Mouse (Mus musculus): Measurements from ENCODE around the gene B4galt2. TPM values are rescaled to one million over a fixed set of nuclear protein-coding genes. Genes with fewer than 3 reads are reported as not detected.
A peak's percentile ranks its signal among the peaks of the same experiment; 100 is the strongest.

The B4galt2 gene
- polyA plus RNA-seq (2012; ENCODE audit: insufficient read depth, insufficient read length, low replicate concordance, missing spikeins) = not detected in 2 replicates

DNA sequence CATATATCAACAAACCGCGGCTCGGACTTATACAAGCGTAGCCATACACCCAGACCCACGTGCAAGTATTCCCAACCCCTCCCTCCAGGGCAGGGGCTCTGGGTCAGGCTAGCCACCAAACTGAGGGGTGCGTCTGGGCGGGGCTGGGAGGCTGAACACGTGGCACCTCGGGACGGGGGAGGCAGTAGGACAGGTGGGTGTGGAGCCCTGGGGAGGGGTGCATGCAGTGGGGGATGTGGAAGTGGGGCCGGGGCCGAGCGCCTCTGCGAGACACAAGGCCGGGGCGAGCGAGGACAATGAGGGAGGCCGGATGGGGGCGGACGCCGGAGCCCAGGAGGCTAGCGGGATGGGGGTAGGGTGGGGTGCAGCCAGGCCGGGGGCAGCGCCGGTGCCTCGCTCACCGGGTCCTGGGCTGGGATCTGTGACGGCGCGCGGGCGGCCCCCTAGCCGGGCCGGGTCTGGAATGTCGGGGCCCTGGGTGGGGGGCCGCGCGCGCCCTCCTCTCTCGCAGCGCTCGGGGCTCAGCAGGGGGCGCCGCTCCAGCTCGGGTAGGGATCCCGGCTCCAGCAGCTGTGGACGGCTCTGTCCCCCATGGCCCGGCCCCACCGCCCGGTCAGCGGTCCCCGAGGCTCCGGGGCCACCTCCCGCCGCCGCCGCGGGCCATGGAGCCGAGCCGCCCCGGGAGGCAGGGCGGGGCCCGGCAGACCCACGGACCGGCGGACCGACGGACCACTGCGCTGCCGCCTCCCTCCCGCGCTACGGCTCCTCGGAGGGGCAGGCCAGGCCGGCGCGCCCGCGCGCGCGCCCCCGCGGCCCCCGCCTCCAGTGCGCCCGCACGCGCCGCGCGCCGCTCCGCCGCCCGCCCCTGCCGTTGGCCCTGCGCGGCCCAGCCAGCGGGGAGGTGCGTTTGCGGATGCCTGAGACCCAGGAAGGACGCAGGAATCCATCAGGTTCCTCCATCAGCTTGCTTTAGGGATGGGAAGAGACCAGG lies at the start of gene B4galt2:
Gene B4galt2 (minus strand): TSS at position 787 of the 991 bp plus-strand sequence.
- peak within 1 kb of the TSS; percentile 87 for H3K4me3 ChIP-seq (ENCODE audit: insufficient read depth, low read depth, low read length)
- H3K4me1 ChIP-seq (ENCODE audit: control insufficient read depth, insufficient read depth, low read length) = peaks cover 40% of the 10 kb centered on the region
- no peak; the same call in 1 of the 2 replicates for TF ChIP-seq POLR2A (IDR thresholded peaks at IDR 0.05; ENCODE audit: insufficient read depth, low read depth, low read length)
- no peak for TF ChIP-seq CTCF (IDR thresholded peaks at IDR 0.05; ENCODE audit: insufficient read depth, low read depth, low read length)
- WGBS = 3% methylated on average over 100 of the region's 103 CpGs
- H3K27ac ChIP-seq (ENCODE audit: insufficient read depth, low read depth, low read length) = peak within 1 kb of the TSS; percentile 62; the same call in 1 of the 2 replicates

DNA sequence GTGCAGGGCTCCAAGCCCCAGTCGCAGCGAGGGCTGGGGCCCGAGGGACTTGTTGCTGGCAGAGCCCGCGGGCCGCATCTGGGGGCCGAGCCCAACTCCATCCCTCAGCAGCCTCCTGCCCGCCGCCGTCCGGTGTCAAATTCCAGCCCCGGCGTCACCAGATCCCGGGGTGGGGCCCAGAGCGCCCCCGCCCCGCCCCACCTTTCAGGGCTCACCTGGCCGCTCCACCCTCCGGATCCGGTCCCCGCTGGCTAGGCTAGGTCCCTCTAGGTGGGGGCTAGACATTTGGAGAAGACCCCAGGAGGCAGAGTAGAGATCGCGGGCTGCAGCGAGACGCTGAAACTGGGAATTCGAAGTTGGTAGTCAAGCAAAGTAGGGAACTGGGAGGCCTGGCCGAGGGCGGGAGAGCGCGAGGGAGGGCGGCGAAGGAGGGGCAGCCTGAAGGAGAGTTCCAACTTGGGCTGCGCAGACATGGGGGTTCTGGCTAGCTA lies 46.1 kb upstream of the B4galt2 start, which contains the start of gene Artn:
Gene Artn (minus strand): TSS at position 373 of the 491 bp plus-strand sequence.
- 0 out of 2 replicates have a peak within 1 kb of the TSS, but pooled peaks have one; percentile 16 for H3K27ac ChIP-seq (ENCODE audit: insufficient read depth, low read depth, low read length)
- WGBS = 11% methylated on average over 33 of the region's 33 CpGs
- H3K4me3 ChIP-seq (ENCODE audit: insufficient read depth, low read depth, low read length) = peak within 1 kb of the TSS; percentile 28
- TF ChIP-seq CTCF (IDR thresholded peaks at IDR 0.05; ENCODE audit: insufficient read depth, low read depth, low read length) (no peak), POLR2A (IDR thresholded peaks at IDR 0.05; ENCODE audit: insufficient read depth, low read depth, low read length) (no peak)
- H3K4me1 ChIP-seq (ENCODE audit: control insufficient read depth, insufficient read depth, low read length) = peaks cover 32% of the 10 kb centered on the region

DNA sequence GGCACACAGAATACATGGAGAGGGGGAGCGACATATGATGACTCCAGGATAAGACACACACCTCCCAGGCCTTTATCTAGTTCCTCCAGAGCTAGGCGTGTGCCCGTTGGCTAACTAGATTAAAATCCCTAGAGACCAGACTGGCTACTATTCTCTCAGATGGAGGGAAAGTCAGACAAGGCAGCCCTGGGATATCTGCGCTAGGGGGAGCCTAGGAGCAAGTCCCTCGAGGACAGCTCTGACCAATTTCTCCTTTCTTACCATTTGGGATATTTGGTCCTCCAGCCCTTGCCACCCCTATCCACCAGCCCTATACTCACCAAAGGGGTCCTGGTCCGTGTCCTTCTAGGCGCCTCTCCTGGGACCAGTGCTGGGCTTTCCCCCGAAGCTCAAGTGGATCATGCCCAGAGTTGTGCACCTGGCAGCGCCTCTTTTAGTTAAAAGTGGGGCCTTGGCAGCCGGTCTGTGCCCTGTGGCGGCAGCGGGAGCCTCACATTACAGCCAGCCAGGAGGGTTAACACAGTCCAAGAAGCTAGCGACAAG lies 45.5 kb upstream of the B4galt2 start:
- no peak for TF ChIP-seq POLR2A (IDR thresholded peaks at IDR 0.05; ENCODE audit: insufficient read depth, low read depth, low read length)
- 0 out of 2 replicates have a peak, but pooled peaks have one; percentile 7 for TF ChIP-seq CTCF (IDR thresholded peaks at IDR 0.05; ENCODE audit: insufficient read depth, low read depth, low read length)
- Histone ChIP-seq H3K27ac (ENCODE audit: insufficient read depth, low read depth, low read length) (0 out of 2 replicates have a peak overlapping the region, but pooled peaks have one; percentile 16), H3K4me3 (ENCODE audit: insufficient read depth, low read depth, low read length) (peak overlapping the region; percentile 28), H3K4me1 (ENCODE audit: control insufficient read depth, insufficient read depth, low read length) (peaks cover 32% of the 10 kb centered on the region)
- WGBS = 12% methylated on average over 13 of the region's 13 CpGs

DNA sequence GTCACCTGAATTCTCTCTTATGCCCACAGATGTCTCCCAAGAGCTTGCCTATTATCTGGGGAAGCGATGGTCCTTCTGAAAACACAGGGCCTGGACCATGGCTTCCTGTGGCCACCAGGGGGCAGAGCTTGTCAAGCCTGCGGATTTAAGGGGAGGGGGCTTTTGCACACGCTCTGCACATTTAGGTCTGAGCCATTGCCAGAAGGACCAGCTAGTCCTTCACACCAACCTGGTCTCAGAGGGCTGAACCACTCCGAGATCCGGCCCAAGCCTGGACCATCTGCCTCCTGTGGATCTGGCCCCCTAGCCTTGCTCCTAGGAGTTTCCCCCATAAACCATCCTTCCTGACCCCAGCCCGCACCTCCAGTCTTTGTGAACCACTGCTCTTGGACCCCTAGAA lies 44.9 kb upstream of the B4galt2 start:
- Histone ChIP-seq H3K4me1 (ENCODE audit: control insufficient read depth, insufficient read depth, low read length) (peaks cover 32% of the 10 kb centered on the region), H3K27ac (ENCODE audit: insufficient read depth, low read depth, low read length) (0 out of 2 replicates have a peak overlapping the region, but pooled peaks have one; percentile 81), H3K4me3 (ENCODE audit: insufficient read depth, low read depth, low read length) (no peak overlapping the region)
- TF ChIP-seq POLR2A (IDR thresholded peaks at IDR 0.05; ENCODE audit: insufficient read depth, low read depth, low read length) = no peak
- TF ChIP-seq CTCF (IDR thresholded peaks at IDR 0.05; ENCODE audit: insufficient read depth, low read depth, low read length) = peak; percentile 98
- 24% methylated on average over 6 of the region's 6 CpGs for WGBS

DNA sequence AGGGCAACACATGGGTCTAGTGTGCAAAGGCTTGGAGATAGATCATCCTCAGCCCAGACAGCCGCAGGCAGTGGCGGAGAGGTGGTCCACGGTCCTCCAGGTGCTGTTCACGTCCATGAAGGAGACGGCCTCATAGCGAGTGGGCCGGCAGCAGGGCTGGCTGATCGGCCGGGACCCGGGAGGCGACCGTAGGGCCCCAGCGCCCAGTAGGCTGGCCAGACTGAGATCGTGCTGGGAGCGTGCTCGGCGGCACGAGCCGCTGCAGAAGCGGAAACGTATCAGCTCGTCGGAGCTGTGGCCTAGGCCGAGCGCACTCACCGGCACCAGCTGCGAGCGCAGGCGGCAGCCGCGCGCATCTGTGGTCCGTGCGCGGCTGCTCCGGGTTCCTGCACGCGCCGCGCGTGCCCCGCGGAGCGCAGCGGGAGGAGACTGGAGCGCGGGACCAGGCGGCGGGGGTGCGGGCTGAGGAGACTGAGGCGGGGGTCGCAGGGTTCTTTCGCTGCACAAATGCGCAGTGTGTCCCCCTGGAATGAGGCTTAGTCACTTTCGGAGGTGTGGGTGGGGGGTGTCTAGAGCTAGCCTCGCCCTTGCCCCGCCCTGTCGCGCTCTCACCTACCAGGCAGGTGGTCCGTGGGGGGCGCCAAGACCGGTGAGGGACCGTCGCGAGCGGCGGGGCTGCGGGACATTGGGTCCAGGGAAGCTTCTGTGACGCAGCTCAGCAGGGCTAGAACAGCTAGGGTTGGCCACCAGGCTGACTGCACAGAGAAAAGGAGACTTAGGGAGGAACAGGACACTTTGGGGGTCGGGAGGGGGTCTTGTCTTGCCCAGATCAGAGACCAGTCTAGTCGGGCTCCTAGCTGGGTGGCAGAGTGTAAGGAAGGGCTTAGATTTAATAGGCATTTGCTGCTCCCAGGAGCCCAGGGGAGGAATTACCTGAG lies 43.5 kb upstream of the B4galt2 start:
- Histone ChIP-seq H3K27ac (ENCODE audit: insufficient read depth, low read depth, low read length) (peak overlapping the region; percentile 81), H3K4me3 (ENCODE audit: insufficient read depth, low read depth, low read length) (peak overlapping the region; percentile 57), H3K4me1 (ENCODE audit: control insufficient read depth, insufficient read depth, low read length) (peaks cover 32% of the 10 kb centered on the region)
- TF ChIP-seq POLR2A (IDR thresholded peaks at IDR 0.05; ENCODE audit: insufficient read depth, low read depth, low read length) = peak; percentile 91
- TF ChIP-seq CTCF (IDR thresholded peaks at IDR 0.05; ENCODE audit: insufficient read depth, low read depth, low read length) = no peak
- WGBS = 2% methylated on average over 71 of the region's 71 CpGs

DNA sequence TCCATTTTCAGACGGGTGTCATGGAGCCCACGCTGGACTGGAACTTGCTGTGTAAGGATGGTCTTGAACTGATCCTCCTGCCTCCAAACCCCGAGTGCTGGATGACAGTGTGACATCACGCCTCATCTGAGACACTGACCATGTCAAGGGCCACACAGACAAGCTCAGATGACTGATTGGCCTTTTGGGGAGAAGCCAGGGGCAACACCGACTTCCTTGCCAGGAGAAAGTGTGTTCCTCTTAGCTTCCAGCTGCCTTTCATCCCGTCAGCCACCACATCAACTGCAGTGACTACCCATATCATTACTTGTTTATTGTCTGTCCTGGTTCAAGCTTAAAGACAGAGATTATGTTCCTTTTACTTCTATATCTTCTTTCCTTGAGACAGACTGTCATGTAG lies 41.6 kb upstream of the B4galt2 start:
- H3K27ac ChIP-seq (ENCODE audit: insufficient read depth, low read depth, low read length) = no peak overlapping the region
- peaks cover 32% of the 10 kb centered on the region for H3K4me1 ChIP-seq (ENCODE audit: control insufficient read depth, insufficient read depth, low read length)
- no peak overlapping the region for H3K4me3 ChIP-seq (ENCODE audit: insufficient read depth, low read depth, low read length)
- 68% methylated on average over 5 of the region's 6 CpGs for WGBS
- no peak for TF ChIP-seq POLR2A (IDR thresholded peaks at IDR 0.05; ENCODE audit: insufficient read depth, low read depth, low read length)
- no peak for TF ChIP-seq CTCF (IDR thresholded peaks at IDR 0.05; ENCODE audit: insufficient read depth, low read depth, low read length)

DNA sequence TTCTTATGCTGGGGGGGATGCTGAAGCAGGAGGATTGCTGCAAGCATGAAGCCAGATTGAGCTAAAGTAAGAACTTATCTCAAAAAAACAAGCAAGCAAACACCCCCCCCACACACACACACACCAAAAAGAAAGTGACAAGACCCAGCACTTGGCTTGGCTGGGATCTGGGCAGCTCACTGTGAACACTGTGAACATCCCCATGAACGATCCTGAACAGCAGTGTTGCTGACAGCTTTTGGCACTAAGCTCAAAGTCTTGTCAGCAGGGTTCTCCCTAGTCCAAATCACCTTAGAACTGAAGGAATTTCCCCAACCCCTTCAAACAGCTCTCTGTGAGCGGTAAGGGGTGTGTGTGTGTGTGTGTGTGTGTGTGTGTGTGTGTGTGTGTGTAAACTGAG lies 40.2 kb upstream of the B4galt2 start:
- peaks cover 20% of the 10 kb centered on the region for H3K4me1 ChIP-seq (ENCODE audit: control insufficient read depth, insufficient read depth, low read length)
- H3K4me3 ChIP-seq (ENCODE audit: insufficient read depth, low read depth, low read length) = no peak overlapping the region
- H3K27ac ChIP-seq (ENCODE audit: insufficient read depth, low read depth, low read length) = no peak overlapping the region
- TF ChIP-seq CTCF (IDR thresholded peaks at IDR 0.05; ENCODE audit: insufficient read depth, low read depth, low read length) = no peak
- 55% methylated on average over 2 of the region's 2 CpGs for WGBS

DNA sequence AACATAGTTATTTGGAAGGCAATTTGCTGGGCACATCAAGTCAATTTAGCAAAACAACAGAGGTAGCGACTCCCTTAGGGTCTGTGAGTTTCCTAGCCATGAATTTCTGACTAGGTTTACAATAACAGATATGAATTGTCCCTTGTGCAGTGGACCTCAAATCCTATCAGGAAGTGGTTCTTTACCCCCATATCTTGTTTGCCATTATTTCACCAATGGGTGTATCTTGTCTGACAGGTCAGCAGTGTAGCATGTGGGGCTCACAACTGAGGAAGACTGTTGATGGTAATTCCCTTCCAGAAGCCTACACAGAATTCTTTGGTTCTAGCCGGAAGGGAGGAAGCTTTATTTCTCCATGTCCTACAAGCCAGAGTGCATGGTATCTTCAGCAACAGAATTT lies 38.1 kb upstream of the B4galt2 start:
- no peak for TF ChIP-seq POLR2A (IDR thresholded peaks at IDR 0.05; ENCODE audit: insufficient read depth, low read depth, low read length)
- TF ChIP-seq CTCF (IDR thresholded peaks at IDR 0.05; ENCODE audit: insufficient read depth, low read depth, low read length) = no peak
- no peak overlapping the region for H3K27ac ChIP-seq (ENCODE audit: insufficient read depth, low read depth, low read length)
- H3K4me1 ChIP-seq (ENCODE audit: control insufficient read depth, insufficient read depth, low read length) = peaks cover 4% of the 10 kb centered on the region
- WGBS = 87% methylated on average over 2 of the region's 2 CpGs
- no peak overlapping the region for H3K4me3 ChIP-seq (ENCODE audit: insufficient read depth, low read depth, low read length)

Data from olfactory bulb, adult 2 months (tissue).